Mouse (Mus musculus): ENCODE results near the gene Bglap3. TPM values are rescaled to one million over a fixed set of nuclear protein-coding genes. Genes with fewer than 3 reads are reported as not detected.
"Not testable (repeated sequence)": the region's sequence is repeated elsewhere in the genome, so short reads cannot be mapped to it uniquely, and the experiment has no call there.

Gene Bglap3
- total RNA-seq, 2 experiments from 2014 or later: not detected

DNA sequence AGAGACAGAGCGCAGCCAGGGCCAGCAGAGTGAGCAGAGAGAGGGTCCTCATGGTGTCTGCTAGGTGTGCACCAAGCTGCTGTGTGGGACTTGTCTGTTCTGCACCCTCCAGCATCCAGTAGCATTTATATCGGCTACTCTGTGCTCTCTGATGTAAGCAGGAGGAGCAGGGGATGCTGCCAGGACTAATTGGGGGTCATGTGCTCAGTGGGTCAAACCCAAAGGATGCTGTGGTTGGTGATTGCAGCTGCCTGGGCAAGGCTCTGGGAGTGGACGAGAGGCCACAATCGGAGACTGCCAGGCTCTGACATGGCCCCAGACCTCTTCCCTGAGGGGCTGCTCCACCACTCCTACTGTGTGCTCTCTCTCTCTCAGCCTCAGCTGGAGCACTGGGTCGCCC is 6.1 kb upstream of the Bglap3 start, which contains the start of gene Bglap2:
Gene Bglap2, minus strand, starts transcription at position 101 of the 400 bp plus-strand sequence.
- DNase-seq (ENCODE audit: low spot score in 2 of 2): not testable (repeated sequence)

DNA sequence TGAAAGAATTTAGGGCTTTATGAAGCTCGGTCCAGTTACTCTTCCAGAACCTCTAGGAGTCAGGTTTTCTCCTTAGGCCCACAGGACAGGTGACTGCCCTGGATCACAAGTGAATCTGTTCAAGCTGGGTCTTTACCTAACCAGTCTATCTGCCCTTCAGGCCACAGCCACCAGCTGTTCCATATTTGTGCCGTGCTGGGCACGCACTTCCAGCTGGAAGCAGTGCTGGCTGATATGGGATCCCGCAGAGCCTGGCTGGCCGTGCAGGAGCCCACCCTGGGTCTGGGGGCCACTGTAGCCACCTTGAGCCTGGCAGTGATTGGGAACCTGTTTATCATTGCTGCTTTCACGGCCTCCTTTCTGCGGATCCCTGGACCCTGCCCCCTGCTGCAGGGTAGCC is 4.1 kb upstream of the Bglap3 start:
- not testable (repeated sequence) for DNase-seq (ENCODE audit: low spot score in 2 of 2)

DNA sequence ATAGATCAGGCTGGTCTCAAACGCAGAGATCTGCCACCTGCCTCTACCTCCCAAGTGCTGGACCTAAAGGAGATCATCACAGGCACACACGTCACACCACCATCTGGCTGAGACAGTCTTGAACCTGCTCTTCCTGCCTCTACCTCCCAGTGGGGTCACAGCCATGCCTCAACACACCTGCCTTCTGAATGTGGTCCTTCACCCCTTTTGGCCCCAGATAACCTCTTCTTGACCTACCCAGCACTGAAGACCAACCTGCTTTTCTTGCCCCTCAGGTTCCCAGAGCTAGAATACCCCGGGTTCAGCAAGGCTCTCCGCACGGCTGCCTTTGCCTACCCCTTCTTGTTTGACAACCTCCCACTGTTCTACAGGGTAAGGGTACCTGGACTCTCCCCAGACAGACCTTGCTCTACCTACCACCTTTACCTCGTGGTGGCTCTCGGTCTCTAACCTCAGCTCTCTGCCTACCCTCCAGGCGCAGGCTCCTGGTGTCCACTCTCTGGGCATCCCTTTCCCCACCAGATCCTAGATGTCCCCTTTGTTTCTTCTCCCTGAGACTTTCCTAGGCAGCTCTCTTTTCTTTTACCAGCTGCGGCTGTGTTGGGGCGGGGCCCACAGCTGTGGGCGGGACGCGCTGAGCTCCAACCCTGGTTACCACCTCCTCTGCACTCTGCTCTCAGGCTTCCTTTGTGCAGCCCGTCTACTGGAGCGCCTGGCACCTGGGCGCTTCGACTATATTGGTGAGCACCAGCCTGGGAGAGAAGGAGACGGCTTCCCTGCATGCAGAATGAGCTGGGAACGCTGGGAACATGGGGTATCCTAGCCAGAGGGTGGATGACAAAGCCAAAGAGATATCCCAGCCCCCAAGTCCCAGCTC is 3.4 kb upstream of the Bglap3 start:
- not testable (repeated sequence) for DNase-seq (ENCODE audit: low spot score in 2 of 2)

DNA sequence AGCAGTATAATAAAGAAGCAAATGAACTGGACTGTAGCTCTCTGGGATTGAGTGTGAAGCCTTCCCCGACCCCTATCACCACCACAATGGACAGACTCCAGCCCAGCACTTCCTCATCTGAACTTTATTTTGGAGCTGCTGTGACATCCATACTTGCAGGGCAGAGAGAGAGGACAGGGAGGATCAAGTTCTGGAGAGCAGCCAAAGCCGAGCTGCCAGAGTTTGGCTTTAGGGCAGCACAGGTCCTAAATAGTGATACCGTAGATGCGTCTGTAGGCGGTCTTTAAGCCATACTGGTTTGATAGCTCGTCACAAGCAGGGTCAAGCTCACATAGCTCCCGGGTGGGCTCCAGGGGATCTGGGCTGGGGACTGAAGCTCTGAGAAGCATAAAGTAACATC is 4.0 kb downstream of the Bglap3 start:
- DNase-seq (ENCODE audit: low spot score in 2 of 2): not testable (repeated sequence)

DNA sequence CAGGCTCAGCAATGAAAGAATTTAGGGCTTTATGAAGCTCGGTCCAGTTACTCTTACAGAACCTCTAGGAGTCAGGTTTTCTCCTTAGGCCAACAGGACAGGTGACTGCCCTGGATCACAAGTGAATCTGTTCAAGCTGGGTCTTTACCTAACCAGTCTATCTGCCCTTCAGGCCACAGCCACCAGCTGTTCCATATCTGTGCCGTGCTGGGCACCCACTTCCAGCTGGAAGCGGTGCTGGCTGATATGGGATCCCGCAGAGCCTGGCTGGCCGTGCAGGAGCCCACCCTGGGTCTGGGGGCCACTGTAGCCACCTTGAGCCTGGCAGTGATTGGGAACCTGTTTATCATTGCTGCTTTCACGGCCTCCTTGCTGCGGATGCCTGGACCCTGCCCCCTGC is 5.0 kb downstream of the Bglap3 start:
- DNase-seq (ENCODE audit: low spot score in 2 of 2): not testable (repeated sequence)

DNA sequence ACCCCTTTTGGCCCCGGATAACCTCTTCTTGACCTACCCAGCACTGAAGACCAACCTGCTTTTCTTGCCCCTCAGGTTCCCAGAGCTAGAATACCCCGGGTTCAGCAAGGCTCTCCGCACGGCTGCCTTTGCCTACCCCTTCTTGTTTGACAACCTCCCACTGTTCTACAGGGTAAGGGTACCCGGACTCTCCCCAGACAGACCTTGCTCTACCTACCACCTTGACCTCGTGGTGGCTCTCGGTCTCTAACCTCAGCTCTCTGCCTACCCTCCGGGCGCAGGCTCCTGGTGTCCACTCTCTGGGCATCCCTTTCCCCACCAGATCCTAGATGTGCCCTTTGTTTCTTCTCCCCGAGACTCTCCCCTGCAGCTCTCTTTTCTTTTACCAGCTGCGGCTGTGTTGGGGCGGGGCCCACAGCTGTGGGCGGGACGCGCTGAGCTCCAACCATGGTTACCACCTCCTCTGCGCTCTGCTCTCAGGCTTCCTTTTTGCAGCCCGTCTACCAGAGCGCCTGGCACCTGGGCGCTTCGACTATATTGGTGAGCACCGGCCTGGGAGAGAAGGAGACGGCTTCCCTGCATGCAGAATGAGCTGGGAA is 5.6 kb downstream of the Bglap3 start:
- DNase-seq (ENCODE audit: low spot score in 2 of 2): peak in 1 of 2 experiments; percentile 43

DNA sequence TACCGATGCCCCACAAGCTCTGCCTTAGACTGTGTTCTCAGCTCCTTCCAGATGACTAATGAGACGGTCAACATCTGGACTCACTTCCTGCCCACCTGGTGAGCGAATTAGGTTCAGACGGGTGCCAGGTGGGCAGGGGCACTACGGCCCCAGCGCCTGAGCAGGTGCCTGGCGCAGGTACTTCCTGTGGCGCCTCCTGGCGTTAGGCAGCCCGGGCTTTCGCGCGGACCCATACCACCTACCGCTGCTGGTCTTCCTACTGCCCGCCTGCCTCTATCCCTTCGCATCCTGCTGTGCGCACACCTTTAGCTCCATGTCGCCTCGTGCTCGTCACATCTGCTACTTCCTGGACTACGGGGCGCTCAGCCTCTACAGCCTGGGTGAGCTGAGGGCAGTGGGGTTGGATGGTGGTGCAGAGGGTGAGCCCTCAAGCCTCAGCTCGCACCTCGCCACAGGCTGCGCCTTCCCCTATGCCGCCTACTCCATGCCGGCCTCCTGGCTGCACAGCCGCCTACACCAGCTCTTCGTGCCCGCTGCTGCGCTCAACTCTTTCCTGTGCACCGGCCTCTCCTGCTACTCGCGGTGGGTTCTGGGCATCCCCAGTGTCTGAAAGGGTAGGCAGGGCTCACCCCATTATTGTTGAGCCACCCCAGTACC is 6.7 kb downstream of the Bglap3 start:
- DNase-seq (ENCODE audit: low spot score in 2 of 2): no peak

DNA sequence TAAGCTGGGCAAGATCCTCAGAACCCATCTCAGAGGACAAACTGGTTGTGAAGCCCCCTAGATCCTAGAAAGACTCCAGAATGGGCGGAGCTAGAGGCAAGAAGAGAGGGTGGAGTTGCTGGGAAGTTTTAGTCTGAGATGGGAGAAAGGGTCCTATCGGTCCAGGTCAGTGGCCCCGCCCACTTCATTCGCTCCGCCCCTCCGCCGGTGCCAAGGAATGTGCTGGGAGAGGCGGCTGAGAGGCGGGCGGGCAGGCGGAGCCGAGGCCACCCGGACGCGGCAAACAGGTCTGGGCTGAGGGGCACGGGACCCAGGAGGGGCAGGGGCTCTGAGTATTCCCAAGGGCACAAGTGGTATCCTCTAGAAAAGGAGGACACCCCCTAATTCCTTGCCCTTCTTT is 8.2 kb downstream of the Bglap3 start, which contains the start of gene Paqr6:
Gene Paqr6, plus strand, starts transcription at position 248 of the 400 bp plus-strand sequence.
- peak; percentile 36 to 42 for DNase-seq (ENCODE audit: low spot score in 2 of 2)

DNA sequence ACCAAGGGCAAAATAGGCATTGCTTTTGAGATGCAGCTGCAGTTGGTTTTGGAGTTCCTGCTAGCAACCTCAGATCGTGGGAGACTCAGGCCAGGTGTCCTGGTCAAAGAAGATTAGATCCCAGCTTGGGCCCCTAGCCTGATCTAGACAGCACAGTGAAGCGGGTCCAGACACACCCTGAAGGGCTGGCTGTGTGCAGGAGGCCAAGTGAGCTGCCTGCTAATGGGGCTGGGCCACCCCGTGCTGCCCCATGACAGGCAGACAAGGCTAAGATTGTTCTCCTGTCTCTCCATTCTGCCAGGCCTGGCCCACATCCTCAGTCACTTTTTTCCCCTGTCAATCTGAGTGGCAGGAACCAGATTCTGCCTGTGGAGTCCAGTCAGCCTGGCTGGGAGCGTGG is 8.8 kb downstream of the Bglap3 start:
- DNase-seq (ENCODE audit: low spot score in 2 of 2): peak in 1 of 2 experiments; percentile 58

DNA sequence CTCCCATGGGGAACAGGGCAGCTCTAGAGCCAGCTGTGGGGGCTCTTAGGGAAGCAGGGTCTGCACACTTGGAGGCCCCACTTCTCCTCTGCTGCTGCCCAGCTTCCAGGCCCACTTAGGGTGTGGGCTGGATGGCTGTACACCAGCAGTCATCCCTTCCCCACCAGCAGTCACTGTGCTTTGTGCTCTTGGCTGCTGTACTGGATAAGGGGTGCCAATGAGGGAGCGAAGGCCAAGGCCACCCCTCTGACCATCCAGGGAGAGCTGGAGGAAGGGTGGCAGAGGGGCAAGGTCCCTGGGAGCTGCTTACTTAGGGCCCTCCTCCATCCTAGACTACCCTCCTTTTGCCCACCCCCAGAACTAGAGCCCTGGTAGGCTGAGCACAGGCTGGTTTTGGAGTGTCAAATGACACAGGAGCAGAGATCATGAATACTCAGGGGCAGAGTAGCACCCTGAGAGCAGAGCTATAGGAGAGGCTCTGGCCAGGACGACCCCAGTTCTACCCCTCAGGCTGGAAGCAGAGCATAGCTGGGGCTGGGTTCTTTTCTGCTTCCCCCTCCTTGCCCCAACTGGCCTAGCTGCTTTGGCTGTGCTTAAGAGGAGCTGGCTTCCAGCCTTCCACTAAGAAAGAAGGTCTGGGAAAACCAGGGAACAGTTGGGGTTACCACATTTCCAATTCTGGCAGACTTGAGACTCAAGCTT is 10.8 kb downstream of the Bglap3 start:
- peak; percentile 28 to 60 for DNase-seq (ENCODE audit: low spot score in 2 of 2)

DNA sequence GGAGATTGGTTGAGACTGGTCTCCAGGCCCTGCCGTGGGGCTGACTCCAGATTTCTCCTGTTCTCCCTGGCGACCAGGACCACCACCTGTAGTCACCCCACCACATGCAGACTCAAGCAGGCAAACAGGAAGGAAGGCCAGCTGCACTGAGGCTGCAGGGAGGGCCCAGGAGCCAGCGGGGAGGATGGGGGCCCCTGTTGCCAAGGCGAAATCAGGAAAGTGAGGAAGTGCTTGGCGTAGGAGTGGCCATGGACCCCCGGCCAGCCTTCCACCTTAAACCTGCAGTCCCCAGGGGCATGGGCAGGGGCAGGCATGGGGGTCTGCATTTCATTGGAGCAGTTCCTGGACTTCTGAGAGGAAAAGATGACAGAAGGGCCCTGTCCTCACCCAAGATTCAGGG is 11.4 kb downstream of the Bglap3 start:
- DNase-seq (ENCODE audit: low spot score in 2 of 2): no peak

DNA sequence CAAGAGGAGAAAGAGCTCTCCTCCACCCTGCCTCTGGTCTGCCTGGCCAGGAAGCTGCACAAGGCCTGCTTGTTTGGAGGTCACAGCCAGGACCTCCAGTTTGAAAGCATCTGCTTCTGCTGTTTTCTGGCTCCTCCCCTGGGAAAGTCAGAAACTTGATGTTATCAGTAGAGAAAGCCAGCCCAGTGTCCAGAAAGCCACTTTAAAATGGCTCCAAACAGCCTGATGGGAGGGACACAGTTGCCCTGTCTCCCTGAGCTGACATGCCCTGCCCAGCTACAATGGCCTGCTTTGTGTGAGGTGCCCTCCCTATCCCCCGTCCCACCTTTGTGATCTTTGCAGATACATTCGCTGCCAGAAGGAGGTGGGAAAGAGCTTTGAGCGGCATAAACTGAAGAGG is 12.6 kb downstream of the Bglap3 start:
- DNase-seq (ENCODE audit: low spot score in 2 of 2): no peak

DNA sequence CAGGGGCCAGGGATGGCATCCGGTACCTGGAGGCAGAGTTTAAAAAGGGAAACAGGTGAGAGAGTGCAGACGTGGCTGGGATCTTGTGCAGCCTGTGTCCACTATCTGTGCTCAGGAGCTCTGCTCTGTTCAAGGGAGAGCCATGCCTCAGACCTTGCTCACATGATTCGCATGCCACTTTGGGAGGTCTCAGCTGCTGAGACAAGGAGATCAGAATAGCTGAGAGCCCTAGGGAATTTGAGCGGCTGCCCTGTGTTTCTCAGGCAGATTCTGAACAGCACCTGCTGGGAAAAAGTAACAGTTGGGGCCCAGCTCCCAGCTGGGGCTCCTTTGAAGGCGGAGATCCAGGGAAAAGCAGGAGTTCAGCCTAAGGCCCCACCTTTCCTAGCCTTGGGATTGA is 13.0 kb downstream of the Bglap3 start:
- no peak for DNase-seq (ENCODE audit: low spot score in 2 of 2)

DNA sequence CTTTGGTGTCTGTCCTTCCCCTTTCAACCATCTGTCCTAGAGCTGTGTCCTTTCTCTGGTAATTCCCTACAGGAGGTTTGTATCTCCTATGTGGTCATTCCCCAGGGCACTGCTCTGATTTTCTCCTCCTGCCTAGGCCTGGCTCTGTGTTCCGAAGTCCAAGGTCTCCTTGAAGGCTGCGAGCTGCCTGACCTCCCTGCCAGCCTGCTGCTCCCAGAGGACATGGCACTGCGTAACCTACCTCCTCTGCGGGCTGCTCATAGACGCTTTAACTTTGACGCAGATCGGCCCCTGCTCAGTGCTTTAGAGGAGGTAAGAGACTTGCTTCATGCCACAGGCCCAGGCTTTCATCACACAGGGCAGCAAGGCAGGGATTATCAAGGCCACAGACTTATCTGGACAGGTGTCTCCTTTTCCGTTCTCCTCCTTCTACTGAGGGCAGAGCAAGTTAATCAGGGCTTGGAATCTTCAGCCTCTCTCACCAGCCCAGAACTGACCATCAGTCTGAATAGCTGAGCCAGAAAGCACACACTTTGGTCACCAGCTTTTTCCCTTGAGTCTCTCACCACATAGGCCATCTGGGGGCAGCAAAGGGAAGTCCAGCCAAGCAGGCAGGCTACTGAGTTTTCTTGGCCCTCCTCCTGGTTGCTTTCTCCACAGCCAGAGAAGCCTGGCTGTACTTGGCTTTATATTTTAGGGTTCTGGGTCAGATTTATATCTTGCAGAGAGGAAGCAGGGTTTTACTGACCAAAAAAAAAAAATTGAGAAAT is 18.0 kb downstream of the Bglap3 start:
- no peak for DNase-seq (ENCODE audit: low spot score in 2 of 2)

DNA sequence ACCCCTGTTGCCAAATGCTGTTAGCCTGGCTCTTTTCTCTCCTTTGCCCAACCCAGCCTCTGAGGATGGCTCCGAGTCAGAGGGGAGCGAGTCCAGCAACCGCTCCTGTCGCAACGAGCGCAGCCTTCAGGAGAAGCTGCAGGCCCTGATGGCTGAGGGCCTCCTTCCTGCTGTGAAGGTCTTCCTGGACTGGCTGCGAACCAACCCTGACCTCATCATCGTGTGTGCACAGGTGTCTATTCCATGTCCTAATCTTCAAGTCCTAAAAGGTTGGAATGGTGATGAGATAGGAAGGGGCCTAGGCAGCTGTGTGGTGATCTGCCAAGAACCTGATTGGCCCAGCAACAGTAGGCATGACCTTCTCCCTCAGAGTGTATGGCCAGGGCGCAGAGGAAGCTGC is 19.6 kb downstream of the Bglap3 start:
- DNase-seq (ENCODE audit: low spot score in 2 of 2): no peak

DNA sequence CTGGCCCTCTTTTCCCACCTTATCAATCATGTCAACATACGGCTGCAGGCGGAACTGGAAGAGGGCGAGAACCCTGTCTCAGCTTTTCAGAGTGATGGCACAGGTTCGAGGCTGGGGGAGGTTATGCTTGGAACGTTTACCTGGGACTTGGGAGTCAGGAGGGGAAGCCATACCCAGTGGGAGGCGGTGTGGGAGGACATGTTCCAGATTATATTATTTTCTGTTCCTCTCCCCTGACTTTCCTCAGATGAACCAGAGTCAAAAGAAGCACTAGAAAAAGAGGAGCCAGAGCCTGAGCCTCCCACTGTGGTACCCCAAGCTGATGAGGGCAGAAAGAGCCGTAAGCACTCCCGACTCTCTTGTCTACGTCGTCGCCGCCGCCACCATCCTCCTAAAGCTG is 21.8 kb downstream of the Bglap3 start:
- DNase-seq (ENCODE audit: low spot score in 2 of 2): no peak

DNA sequence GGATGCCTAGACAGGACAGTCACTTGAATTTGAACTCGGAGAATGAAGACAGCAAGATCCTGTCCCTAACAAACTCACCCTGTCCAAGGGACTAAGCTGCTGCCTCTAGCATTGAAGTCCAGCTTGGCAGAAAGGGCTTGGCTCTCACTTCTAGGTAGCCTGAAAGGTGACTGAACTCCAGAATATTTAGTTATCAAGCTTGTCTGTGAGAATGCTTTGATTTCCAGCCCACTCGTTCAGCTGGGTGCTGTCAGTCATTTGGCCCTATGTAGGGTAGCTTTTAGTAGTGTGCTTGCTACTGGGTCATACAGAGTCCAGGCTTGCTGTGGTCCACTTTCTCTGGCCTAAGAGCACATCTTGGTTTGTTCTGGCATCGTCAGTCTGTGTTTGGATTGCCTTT is 33.5 kb downstream of the Bglap3 start:
- no peak for DNase-seq (ENCODE audit: low spot score in 2 of 2)

DNA sequence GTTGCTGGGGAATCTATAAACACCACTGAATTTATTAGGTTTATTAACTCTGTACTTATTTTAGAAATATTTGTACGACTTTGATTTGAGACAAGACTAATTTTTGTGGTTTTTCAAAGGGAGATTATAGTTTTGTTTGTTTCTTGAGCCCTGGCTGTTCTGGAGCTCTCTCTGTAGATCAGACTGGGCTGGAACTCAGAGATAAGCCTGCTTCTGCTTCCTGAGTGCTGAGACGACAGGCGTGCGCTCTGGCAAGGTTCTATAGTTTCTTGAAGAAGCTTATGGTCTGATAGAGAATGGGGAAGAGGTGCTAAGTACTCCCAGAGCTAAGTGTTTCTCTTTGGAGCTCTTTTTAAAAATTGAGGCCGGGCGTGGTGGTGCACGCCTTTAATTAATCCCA is 34.2 kb downstream of the Bglap3 start:
- no peak for DNase-seq (ENCODE audit: low spot score in 2 of 2)

DNA sequence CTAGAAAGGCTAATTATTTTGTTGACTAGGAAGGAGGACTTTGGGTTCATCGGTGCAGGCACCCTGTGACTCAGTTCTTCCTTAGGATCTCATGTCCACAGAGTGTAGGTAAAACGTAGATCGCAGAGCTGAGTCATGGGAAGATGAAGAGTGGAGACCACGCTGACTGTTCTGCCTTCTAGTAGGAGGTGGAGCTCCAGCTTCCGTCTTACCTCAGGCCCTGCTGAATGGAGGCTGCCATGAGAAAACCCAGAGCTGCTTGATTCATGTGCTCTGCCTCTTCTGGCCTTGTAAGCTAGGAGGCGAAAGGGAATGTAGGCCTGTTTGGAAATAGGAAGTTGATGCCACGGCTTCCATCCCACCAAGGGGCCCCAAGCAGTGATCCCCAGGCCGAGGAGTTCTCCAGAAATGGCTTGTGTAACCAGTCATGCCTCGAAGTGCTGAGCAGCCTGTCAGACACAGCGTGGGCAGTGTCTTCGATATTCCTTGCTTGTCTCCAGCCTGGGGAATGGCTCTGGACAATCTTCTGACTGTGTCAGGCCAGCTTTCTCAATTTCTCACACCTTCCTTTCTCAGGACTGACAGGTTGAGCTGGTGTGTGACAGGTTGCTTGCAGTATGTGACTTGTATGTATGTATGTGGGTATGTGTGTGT is 35.0 kb downstream of the Bglap3 start:
- DNase-seq (ENCODE audit: low spot score in 2 of 2): no peak

All from layer of hippocampus, postnatal 14 days (tissue).